Mouse (Mus musculus) G1E (cell line): ENCODE data around the gene Kcnab3.

ENCODE experiments used
- CTCF ChIP-seq: IDR thresholded peaks from 2 replicates; pipeline ENCODE4 v1.5.1; 2012; ENCODE audit warnings: low read depth, low read length, inconsistent platforms, mixed read lengths
- GATA1 ChIP-seq: IDR thresholded peaks from 2 replicates; pipeline ENCODE4 v1.6.1; 2012; ENCODE audit warnings: borderline replicate concordance, low read length, inconsistent platforms, mixed read lengths
- GATA2 ChIP-seq: IDR thresholded peaks from 2 replicates; pipeline ENCODE4 v1.6.1; 2012; ENCODE audit warnings: low read depth, low read length, inconsistent platforms, borderline replicate concordance
- POLR2AphosphoS5 ChIP-seq: IDR thresholded peaks from 2 replicates; pipeline ENCODE4 v1.6.1; 2012; ENCODE audit warnings: low read depth, low read length, inconsistent platforms; ENCODE audit not compliant: insufficient replicate concordance
- TAL1 ChIP-seq: conservative IDR thresholded peaks from 2 replicates; pipeline ENCODE4 v1.6.1; 2012; ENCODE audit warnings: low read depth, low read length, inconsistent platforms, mixed read lengths

DNA sequence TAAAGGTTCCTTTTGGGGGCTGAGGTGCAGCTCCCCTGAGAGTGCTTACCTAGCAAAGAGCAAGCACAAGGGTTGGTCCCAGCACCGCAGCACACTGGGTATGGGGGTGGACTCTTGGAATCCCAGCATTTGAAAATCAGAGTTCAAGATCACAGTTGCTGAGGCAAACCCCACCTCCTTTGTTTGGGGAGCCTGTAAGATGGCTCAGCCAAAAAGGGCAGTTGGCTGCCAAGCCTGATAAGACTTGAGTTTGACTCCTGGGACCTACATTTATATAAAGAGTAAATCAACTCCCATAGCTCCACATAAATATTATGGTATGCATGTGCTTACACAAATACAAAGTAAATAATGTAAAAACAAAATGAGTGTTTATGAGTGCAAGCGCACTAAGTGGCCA, 20.0 kb upstream of the Kcnab3 start:
- TF ChIP-seq CTCF = no peak
- TF ChIP-seq GATA2 = no peak
- TF ChIP-seq TAL1 = no peak
- TF ChIP-seq GATA1 = no peak
- TF ChIP-seq POLR2AphosphoS5 = no peak
